15 mouse cellular contexts compared by ENCODE assay signal in the genomic region with DNA sequence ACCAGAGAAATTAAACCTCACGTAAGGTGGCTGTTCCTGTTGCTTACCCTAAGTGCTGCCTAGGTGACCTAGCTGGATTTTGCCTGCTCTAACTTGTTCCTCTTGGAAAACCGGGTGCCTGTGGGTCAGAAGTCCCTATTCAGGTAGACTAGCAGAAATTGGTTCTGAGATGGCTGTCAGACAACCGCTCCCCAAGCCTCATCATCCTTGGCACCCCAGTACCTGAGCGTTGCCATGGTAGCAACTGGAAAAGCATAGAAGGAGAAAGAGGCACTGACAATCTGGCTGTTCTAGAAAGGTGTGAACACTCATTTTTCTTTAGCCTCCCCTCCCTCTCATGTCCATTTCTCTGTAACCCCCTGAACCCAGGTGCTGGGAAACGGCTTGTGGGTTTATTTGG. TPM values are rescaled to one million over a fixed set of nuclear protein-coding genes. Genes with fewer than 3 reads are reported as not detected.
A peak's percentile ranks its signal among the peaks of the same experiment; 100 is the strongest.
DNase-seq lines count a peak whose midpoint lies in the region; ATAC-seq and TF ChIP-seq lines count a peak whose summit lies in the region.
"Had no signal": no experiment of that assay in that cellular context is flagged by ENCODE, and none has a peak within 500 bp of the region (broad histone marks: within the 10 kb centered on the region; RNA-seq: fewer than 3 reads in every experiment).

No protein-coding gene starts in this region.

- TF ChIP-seq CTCF in forebrain, postnatal 0 days (IDR thresholded peaks at IDR 0.05; ENCODE audit: low read depth): no peak

- H3K4me3 ChIP-seq in kidney, embryonic 16.5 days (ENCODE audit: low read length): no peak overlapping the region
- no peak overlapping the region for H3K4me3 ChIP-seq in forebrain, postnatal 0 days (ENCODE audit: low read depth, low read length)
- no peak overlapping the region for H3K4me3 ChIP-seq in midbrain, embryonic 12.5 days
- no peak overlapping the region for H3K4me3 ChIP-seq in neural tube, embryonic 15.5 days (replicated peaks)
- H3K4me3 ChIP-seq: heart, embryonic 15.5 days had no signal

- H3K27me3 ChIP-seq in kidney, embryonic 16.5 days (ENCODE audit: insufficient read depth, low read length): no peaks in the 10 kb centered on the region
- H3K27me3 ChIP-seq in forebrain, postnatal 0 days (ENCODE audit: insufficient read depth, low read length): no peaks in the 10 kb centered on the region
- no peaks in the 10 kb centered on the region for H3K27me3 ChIP-seq in midbrain, embryonic 12.5 days
- H3K27me3 ChIP-seq in neural tube, embryonic 15.5 days (replicated peaks): no peaks in the 10 kb centered on the region
- H3K27me3 ChIP-seq: heart, embryonic 15.5 days had no signal

- peaks cover 2% of the 10 kb centered on the region; the same call in 1 of the 2 replicates for H3K36me3 ChIP-seq in kidney, embryonic 16.5 days (ENCODE audit: insufficient read depth, low read length)
- no peaks in the 10 kb centered on the region for H3K36me3 ChIP-seq in forebrain, postnatal 0 days (ENCODE audit: insufficient read depth)
- 0 out of 2 replicates have a peak, but pooled peaks cover 10% of the 10 kb centered on the region for H3K36me3 ChIP-seq in midbrain, embryonic 12.5 days
- H3K36me3 ChIP-seq in neural tube, embryonic 15.5 days: peaks cover 4% of the 10 kb centered on the region; the same call in 1 of the 2 replicates

- H3K9me3 ChIP-seq in kidney, embryonic 16.5 days (ENCODE audit: low read length): no peaks in the 10 kb centered on the region
- H3K9me3 ChIP-seq in forebrain, postnatal 0 days (ENCODE audit: low read length): no peaks in the 10 kb centered on the region
- no peaks in the 10 kb centered on the region for H3K9me3 ChIP-seq in midbrain, embryonic 12.5 days
- H3K9me3 ChIP-seq in neural tube, embryonic 15.5 days (replicated peaks): no peaks in the 10 kb centered on the region
- H3K9me3 ChIP-seq: heart, embryonic 15.5 days had no signal

- H3K4me1 ChIP-seq in kidney, embryonic 16.5 days (ENCODE audit: insufficient read depth, low read length): 0 out of 2 replicates have a peak, but pooled peaks cover 4% of the 10 kb centered on the region
- H3K4me1 ChIP-seq in forebrain, postnatal 0 days (ENCODE audit: insufficient read depth): peaks cover 4% of the 10 kb centered on the region
- peaks cover 21% of the 10 kb centered on the region for H3K4me1 ChIP-seq in midbrain, embryonic 12.5 days
- peaks cover 13% of the 10 kb centered on the region for H3K4me1 ChIP-seq in neural tube, embryonic 15.5 days
- H3K4me1 ChIP-seq: heart, embryonic 15.5 days had no signal

- no peak for ATAC-seq in kidney, embryonic 16.5 days (ENCODE audit: low FRiP score, low TSS enrichment)
- peak; percentile 70 for ATAC-seq in forebrain, postnatal 0 days
- ATAC-seq in midbrain, embryonic 12.5 days (ENCODE audit: low FRiP score, low read depth): peak; percentile 42; the same call in 1 of the 2 replicates
- peak; percentile 55; the same call in 1 of the 2 replicates for ATAC-seq in neural tube, embryonic 15.5 days (ENCODE audit: low FRiP score)

- WGBS in kidney, embryonic 16.5 days: 81% methylated on average over 5 of the region's 5 CpGs
- 59% methylated on average over 5 of the region's 5 CpGs for WGBS in forebrain, postnatal 0 days
- WGBS in midbrain, embryonic 12.5 days: 64% methylated on average over 5 of the region's 5 CpGs
- WGBS in neural tube, embryonic 15.5 days: 50% methylated on average over 5 of the region's 5 CpGs

- no peak overlapping the region for H3K9ac ChIP-seq in kidney, embryonic 16.5 days (replicated peaks; ENCODE audit: low read length)
- peak overlapping the region; percentile 3; the same call in 1 of the 2 replicates for H3K9ac ChIP-seq in forebrain, postnatal 0 days
- peak overlapping the region; percentile 20; the same call in 1 of the 2 replicates for H3K9ac ChIP-seq in midbrain, embryonic 12.5 days (replicated peaks)
- H3K9ac ChIP-seq in neural tube, embryonic 15.5 days (replicated peaks): no peak overlapping the region
- H3K9ac ChIP-seq: heart, embryonic 15.5 days had no signal

- DNase-seq in kidney, postnatal 10 days: no peak
- peak; percentile 38 for DNase-seq in forebrain, postnatal 0 days
- DNase-seq in gastrocnemius, postnatal 10 days: no peak
- DNase-seq in embryo, embryonic 10 days (ENCODE audit: low spot score): no peak
- DNase-seq: adrenal gland, adult 2 months; cerebellum, adult 2 months; heart, adult 18-20 months; lung, adult 2 months; lung, postnatal 4 days; right cerebral cortex, postnatal 14 days; thymus, postnatal 36 days had no signal

- H3K27ac ChIP-seq in kidney, embryonic 16.5 days (ENCODE audit: low read length): peak overlapping the region; percentile 15; the same call in 1 of the 2 replicates
- peak overlapping the region; percentile 66 for H3K27ac ChIP-seq in forebrain, postnatal 0 days (ENCODE audit: low read depth, low read length)
- H3K27ac ChIP-seq in midbrain, embryonic 12.5 days (replicated peaks): 0 out of 2 replicates have a peak overlapping the region, but pooled peaks have one; percentile 15
- no peak overlapping the region for H3K27ac ChIP-seq in neural tube, embryonic 15.5 days (replicated peaks)
- H3K27ac ChIP-seq: heart, embryonic 15.5 days had no signal

- no peak overlapping the region for H3K4me2 ChIP-seq in kidney, embryonic 16.5 days (replicated peaks; ENCODE audit: low read depth, low read length)
- H3K4me2 ChIP-seq in forebrain, postnatal 0 days (ENCODE audit: low read depth): 0 out of 2 replicates have a peak overlapping the region, but pooled peaks have one; percentile 13
- peak overlapping the region; percentile 23; the same call in 1 of the 2 replicates for H3K4me2 ChIP-seq in midbrain, embryonic 12.5 days (replicated peaks)
- H3K4me2 ChIP-seq in neural tube, embryonic 15.5 days: 0 out of 2 replicates have a peak overlapping the region, but pooled peaks have one; percentile 5
- H3K4me2 ChIP-seq: heart, embryonic 15.5 days had no signal

RNA-seq across cellular contexts. Expression of gene Gclc, which starts 17.0 kb away (rescaled TPM):
- polyA plus RNA-seq in kidney, embryonic 16.5 days (2015; fragmentation: Nextera tagmentation; extraction: Ambion mirVana): 24.0 and 26.8 TPM in 2 replicates
- 25.8 and 28.4 TPM in 2 replicates for total RNA-seq in forebrain, postnatal 0 days (2014; rRNA removed)
- polyA plus RNA-seq in forebrain, postnatal 0 days (2015; fragmentation: Nextera tagmentation; extraction: Ambion mirVana): 12.4 and 14.4 TPM in 2 replicates
- 19.3 and 23.0 TPM in 2 replicates for polyA plus RNA-seq in midbrain, embryonic 12.5 days (2016; fragmentation: Nextera tagmentation; extraction: Ambion mirVana)
- polyA plus RNA-seq in neural tube, embryonic 15.5 days (2015; fragmentation: Nextera tagmentation; extraction: Ambion mirVana): 15.2 and 17.2 TPM in 2 replicates
- total RNA-seq in gastrocnemius, postnatal 10 days (2021): 1 to 10 TPM; 5.0 to 7.7 TPM

Comparison
In these comparisons a context has a peak if more than half of its experiments do, and no peak if none do; other contexts are left out.
1. H3K9ac ChIP-seq: peak in forebrain, postnatal 0 days (single experiment) and midbrain, embryonic 12.5 days (single experiment); none in kidney, embryonic 16.5 days (single experiment) and neural tube, embryonic 15.5 days (single experiment).